Mouse (Mus musculus) embryonic fibroblast, embryonic 13.5 days (primary cell): ENCODE results near the gene Hip1.

Experiments used
- CTCF ChIP-seq: IDR thresholded peaks from 2 replicates; pipeline ENCODE4 v1.5.1; 2011; ENCODE audit warnings: mild to moderate bottlenecking, control low read depth, low read length, moderate library complexity, borderline replicate concordance; ENCODE audit not compliant: insufficient read depth
- POLR2A ChIP-seq: IDR thresholded peaks from 2 replicates; pipeline ENCODE4 v1.6.1; 2011; ENCODE audit warnings: low read depth, mild to moderate bottlenecking, control low read depth, low read length, moderate library complexity

DNA sequence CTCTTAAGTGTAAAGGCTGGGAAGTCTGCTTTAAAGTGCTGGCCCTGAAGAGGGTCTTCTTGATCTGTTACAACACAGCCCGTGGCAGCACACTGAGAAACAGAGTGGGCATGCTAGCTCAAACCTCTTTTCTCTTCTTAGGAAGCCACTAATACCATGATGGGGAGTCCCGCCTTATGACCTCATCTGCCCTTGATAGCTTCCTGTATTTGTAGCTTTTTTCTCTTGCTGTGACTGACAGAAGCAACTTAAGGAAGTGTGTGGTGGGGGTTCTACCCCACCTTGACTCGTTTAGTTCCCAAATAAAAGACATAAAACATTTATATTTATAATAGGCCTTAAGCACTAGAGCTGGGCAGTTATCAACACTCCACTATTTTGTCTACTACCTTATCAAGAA, 6.7 kb upstream of the Hip1 start:
- no peak for TF ChIP-seq CTCF
- TF ChIP-seq POLR2A = no peak
